Mouse (Mus musculus) left cerebral cortex, postnatal 10 days (tissue): ENCODE data around the gene Rab6b. TPM values are rescaled to one million over a fixed set of nuclear protein-coding genes. Genes with fewer than 3 reads are reported as not detected.
"Not testable (repeated sequence)": the region's sequence is repeated elsewhere in the genome, so short reads cannot be mapped to it uniquely, and the experiment has no call there.

Experiments used
- DNase-seq, 2 experiments: peaks; one replicate each; pipeline ENCODE4 v3.0.0; 2021 to 2022; ENCODE audit warnings: low spot score in 2 of 2, mixed read lengths in 1 of 2; ENCODE audit errors: extremely low spot score in 1 of 2
- intact Hi-C: fragments of 180-260 bp; cut with DNase I; formaldehyde crosslinking; loops from one replicate; pipeline ENCODE4 v1.15.1; 2025
- total RNA-seq, 2 experiments: library from RNA; stranded (reverse); gene quantifications; 2 replicates each; pipeline ENCODE4 v1.2.3; 2021

Gene Rab6b
- total RNA-seq, 2 experiments from 2014 or later: 623 to 633 TPM

- intact Hi-C loops: no loop called here
- DNase-seq: no peak
Measured at GRCm38 (mm10) chr9:103121546-103121945, 10.0 kb downstream of the Rab6b start.

GRCm38 (mm10) chr9:103124746-103125145, 13.2 kb downstream of the Rab6b start:
- DNase-seq: no peak
- intact Hi-C loops: no loop called here

GRCm38 (mm10) chr9:103133493-103134124, 22.0 kb downstream of the Rab6b start:
- DNase-seq: no peak
- intact Hi-C loops: no loop called here

GRCm38 (mm10) chr9:103134450-103135030, 23.0 kb downstream of the Rab6b start:
- DNase-seq: no peak
- intact Hi-C loops: no loop called here

GRCm38 (mm10) chr9:103139481-103139880, 27.9 kb downstream of the Rab6b start:
- DNase-seq: no peak

GRCm38 (mm10) chr9:103140384-103140783, 28.8 kb downstream of the Rab6b start:
- intact Hi-C loops: no loop called here
- no peak for DNase-seq

More at GRCm38 (mm10) chr9:103139481-103139880, 27.9 kb downstream of the Rab6b start:
- intact Hi-C loops: no loop called here

- intact Hi-C loops: no loop called here
- DNase-seq: no peak
Measured at GRCm38 (mm10) chr9:103141266-103141665, 29.7 kb downstream of the Rab6b start.

GRCm38 (mm10) chr9:103143881-103144280, 32.3 kb downstream of the Rab6b start:
- intact Hi-C loops: no loop called here
- no peak for DNase-seq

GRCm38 (mm10) chr9:103145351-103145750, 33.8 kb downstream of the Rab6b start:
- intact Hi-C loops: no loop called here

GRCm38 (mm10) chr9:103146257-103146656, 34.7 kb downstream of the Rab6b start:
- no peak for DNase-seq
- intact Hi-C loops: no loop called here

More at GRCm38 (mm10) chr9:103145351-103145750, 33.8 kb downstream of the Rab6b start:
- no peak for DNase-seq

GRCm38 (mm10) chr9:103146703-103147102, 35.1 kb downstream of the Rab6b start:
- no peak for DNase-seq
- intact Hi-C loops: no loop called here

GRCm38 (mm10) chr9:103147103-103147502, 35.5 kb downstream of the Rab6b start:
- no peak for DNase-seq
- intact Hi-C loops: no loop called here

GRCm38 (mm10) chr9:103149074-103149799, 37.6 kb downstream of the Rab6b start:
- intact Hi-C loops: no loop called here
- DNase-seq: no peak

- no peak for DNase-seq
- intact Hi-C loops: no loop called here
Measured at GRCm38 (mm10) chr9:103153286-103153685, 41.7 kb downstream of the Rab6b start.

GRCm38 (mm10) chr9:103154568-103154967, 43.0 kb downstream of the Rab6b start:
- no peak for DNase-seq
- intact Hi-C loops: no loop called here

GRCm38 (mm10) chr9:103155158-103155557, 43.6 kb downstream of the Rab6b start:
- intact Hi-C loops, DNase-seq: not testable (repeated sequence)

- intact Hi-C loops: no loop called here
- DNase-seq: no peak
Measured at GRCm38 (mm10) chr9:103163806-103164205, 52.2 kb downstream of the Rab6b start.

- peak in 1 of 2 experiments; percentile 20 for DNase-seq
Measured at GRCm38 (mm10) chr9:103168046-103168445, 56.5 kb downstream of the Rab6b start.

GRCm38 (mm10) chr9:103168771-103169170, 57.2 kb downstream of the Rab6b start:
- no peak for DNase-seq
- intact Hi-C loops: no loop called here

More at GRCm38 (mm10) chr9:103168046-103168445, 56.5 kb downstream of the Rab6b start:
- intact Hi-C loops: no loop called here
